Mouse (Mus musculus) kidney, embryonic 16.5 days (tissue): ENCODE measurements around the gene Sec22c. TPM values are rescaled to one million over a fixed set of nuclear protein-coding genes. Genes with fewer than 3 reads are reported as not detected.
A peak's percentile ranks its signal among the peaks of the same experiment; 100 is the strongest.

Source experiments
- ATAC-seq: fragments of 200-750 bp; cut with Nextera tagmentation; 2 replicates; pipeline ENCODE4 v1.8.0; 2017; ENCODE audit warnings: moderate TSS enrichment; ENCODE audit not compliant: low FRiP score, low TSS enrichment
- H3K27ac ChIP-seq: fragments of 300-500 bp; sonication (generic); 2 replicates; pipeline ENCODE4 v1.5.1; 2014; ENCODE audit warnings: low read length
- H3K27me3 ChIP-seq: fragments of 300-500 bp; sonication (generic); 2 replicates; pipeline ENCODE4 v1.6.1; 2014; ENCODE audit warnings: low read length, control low read depth, mixed read lengths; ENCODE audit not compliant: insufficient read depth
- H3K36me3 ChIP-seq: fragments of 300-500 bp; sonication (generic); 2 replicates; pipeline ENCODE4 v1.6.1; 2014; ENCODE audit warnings: low read length, control low read depth, mixed read lengths; ENCODE audit not compliant: insufficient read depth
- H3K4me1 ChIP-seq: fragments of 300-500 bp; sonication (generic); 2 replicates; pipeline ENCODE4 v1.6.1; 2014; ENCODE audit warnings: low read length, control low read depth, mixed read lengths; ENCODE audit not compliant: insufficient read depth
- H3K4me2 ChIP-seq: fragments of 300-500 bp; sonication (generic); replicated peaks from 2 replicates; pipeline ENCODE4 v1.6.1; 2014; ENCODE audit warnings: low read depth, low read length
- H3K4me3 ChIP-seq: fragments of 300-500 bp; sonication (generic); 2 replicates; pipeline ENCODE4 v1.5.1; 2014; ENCODE audit warnings: mild to moderate bottlenecking, low read length
- H3K9ac ChIP-seq: fragments of 300-500 bp; sonication (generic); replicated peaks from 2 replicates; pipeline ENCODE4 v1.6.1; 2014; ENCODE audit warnings: low read length
- H3K9me3 ChIP-seq: fragments of 300-500 bp; sonication (generic); 2 replicates; pipeline ENCODE4 v1.6.1; 2016; ENCODE audit warnings: low read length, control low read depth
- WGBS: fragments of 180-500 bp; shearing (Covaris S2); extraction: QIAGEN DNeasy Blood & Tissue Kit; methylation state at CpG from one replicate; pipeline ENCODE4 v1.1.7; 2014; 5-methylcytosine and 5-hydroxymethylcytosine counted together
- polyA plus RNA-seq: library from polyadenylated mRNA; unstranded; fragments of >200 nt; fragmentation: Nextera tagmentation; extraction: Ambion mirVana; gene quantifications from 2 replicates; pipeline ENCODE4 v1.2.1, GENCODE M21; 2015

Sec22c gene
- polyA plus RNA-seq, 1 experiment from 2014 or later = 8.5 TPM

GRCm38 (mm10) chr9:121696626-121697025, 8.7 kb downstream of the Sec22c start:
- no peaks in the 10 kb centered on the region for H3K27me3 ChIP-seq
- H3K36me3 ChIP-seq = peaks cover 6% of the 10 kb centered on the region; the same call in 1 of the 2 replicates
- H3K4me2 ChIP-seq = no peak overlapping the region
- H3K4me1 ChIP-seq = no peaks in the 10 kb centered on the region
- 88% methylated on average over 9 of the region's 9 CpGs for WGBS
- no peak for ATAC-seq
- no peaks in the 10 kb centered on the region for H3K9me3 ChIP-seq
- H3K27ac ChIP-seq = no peak overlapping the region
- no peak overlapping the region for H3K4me3 ChIP-seq
- H3K9ac ChIP-seq = no peak overlapping the region

DNA sequence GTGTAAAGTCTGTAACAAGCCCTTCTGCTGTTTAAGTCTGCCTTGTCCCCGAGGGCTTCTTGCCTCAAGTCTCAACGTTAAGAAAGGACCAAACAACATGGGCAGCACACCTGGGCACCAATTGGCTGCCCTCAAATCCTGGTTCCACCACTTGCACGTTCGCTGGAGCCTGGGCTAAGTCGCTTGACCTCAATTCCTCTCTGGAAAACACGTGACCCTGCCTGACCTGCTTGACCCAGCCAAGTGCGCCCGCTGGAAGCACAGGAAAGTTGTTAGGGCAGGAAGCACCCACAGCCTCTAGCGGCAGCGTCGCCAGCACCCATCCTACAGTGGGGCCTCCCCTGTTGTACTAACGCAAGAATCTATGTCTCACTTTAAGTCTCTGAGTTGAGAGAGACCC, 10.6 kb downstream of the Sec22c start:
- Histone ChIP-seq H3K9me3 (no peaks in the 10 kb centered on the region), H3K27ac (no peak overlapping the region), H3K4me2 (no peak overlapping the region), H3K4me3 (no peak overlapping the region), H3K4me1 (no peaks in the 10 kb centered on the region), H3K27me3 (no peaks in the 10 kb centered on the region), H3K9ac (no peak overlapping the region), H3K36me3 (peaks cover 6% of the 10 kb centered on the region; the same call in 1 of the 2 replicates)
- no peak for ATAC-seq
- 70% methylated on average over 12 of the region's 12 CpGs for WGBS

- H3K9ac ChIP-seq = no peak overlapping the region
- H3K27me3 ChIP-seq = no peaks in the 10 kb centered on the region
- H3K27ac ChIP-seq = no peak overlapping the region
- peaks cover 12% of the 10 kb centered on the region; the same call in 1 of the 2 replicates for H3K36me3 ChIP-seq
- 86% methylated on average over 7 of the region's 7 CpGs for WGBS
- H3K4me2 ChIP-seq = no peak overlapping the region
- H3K4me1 ChIP-seq = no peaks in the 10 kb centered on the region
- ATAC-seq = no peak
- no peaks in the 10 kb centered on the region for H3K9me3 ChIP-seq
- H3K4me3 ChIP-seq = no peak overlapping the region
Measured at GRCm38 (mm10) chr9:121690734-121691133, 14.6 kb downstream of the Sec22c start.

DNA sequence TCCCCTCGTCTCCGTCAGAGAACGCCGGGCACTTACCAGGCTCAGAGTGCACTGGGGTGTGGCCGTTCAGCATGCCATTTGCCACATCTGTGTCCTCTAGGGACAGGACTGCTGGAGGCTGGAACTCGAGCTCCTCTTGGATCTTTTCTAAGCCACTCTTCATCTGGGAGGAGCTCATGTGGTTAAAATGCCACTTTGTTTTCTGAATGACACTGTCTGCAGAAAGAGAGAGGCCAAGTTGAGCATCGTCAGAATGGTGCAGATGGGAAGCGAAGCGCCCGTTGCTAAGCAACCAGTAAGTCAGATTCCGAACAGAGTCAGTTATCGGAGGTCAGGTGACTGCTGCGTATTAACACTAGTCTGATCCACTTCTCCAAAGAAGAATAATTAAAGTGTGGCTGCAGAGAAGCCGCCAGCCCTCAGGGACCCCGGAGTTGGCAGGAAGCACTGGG, 15.1 kb downstream of the Sec22c start:
- no peak for ATAC-seq
- H3K27me3 ChIP-seq = no peaks in the 10 kb centered on the region
- H3K4me2 ChIP-seq = no peak overlapping the region
- H3K9me3 ChIP-seq = no peaks in the 10 kb centered on the region
- no peaks in the 10 kb centered on the region for H3K4me1 ChIP-seq
- H3K36me3 ChIP-seq = peaks cover 14% of the 10 kb centered on the region
- H3K4me3 ChIP-seq = no peak overlapping the region
- no peak overlapping the region for H3K9ac ChIP-seq
- H3K27ac ChIP-seq = no peak overlapping the region
- 54% methylated on average over 15 of the region's 15 CpGs for WGBS

GRCm38 (mm10) chr9:121684702-121685101, 20.6 kb downstream of the Sec22c start:
- no peak overlapping the region for H3K9ac ChIP-seq
- no peak overlapping the region for H3K4me3 ChIP-seq
- no peaks in the 10 kb centered on the region for H3K4me1 ChIP-seq
- peaks cover 20% of the 10 kb centered on the region for H3K36me3 ChIP-seq
- H3K27me3 ChIP-seq = no peaks in the 10 kb centered on the region
- no peak for ATAC-seq
- no peak overlapping the region for H3K4me2 ChIP-seq
- WGBS = 78% methylated on average over 7 of the region's 7 CpGs
- H3K27ac ChIP-seq = no peak overlapping the region
- H3K9me3 ChIP-seq = no peaks in the 10 kb centered on the region

DNA sequence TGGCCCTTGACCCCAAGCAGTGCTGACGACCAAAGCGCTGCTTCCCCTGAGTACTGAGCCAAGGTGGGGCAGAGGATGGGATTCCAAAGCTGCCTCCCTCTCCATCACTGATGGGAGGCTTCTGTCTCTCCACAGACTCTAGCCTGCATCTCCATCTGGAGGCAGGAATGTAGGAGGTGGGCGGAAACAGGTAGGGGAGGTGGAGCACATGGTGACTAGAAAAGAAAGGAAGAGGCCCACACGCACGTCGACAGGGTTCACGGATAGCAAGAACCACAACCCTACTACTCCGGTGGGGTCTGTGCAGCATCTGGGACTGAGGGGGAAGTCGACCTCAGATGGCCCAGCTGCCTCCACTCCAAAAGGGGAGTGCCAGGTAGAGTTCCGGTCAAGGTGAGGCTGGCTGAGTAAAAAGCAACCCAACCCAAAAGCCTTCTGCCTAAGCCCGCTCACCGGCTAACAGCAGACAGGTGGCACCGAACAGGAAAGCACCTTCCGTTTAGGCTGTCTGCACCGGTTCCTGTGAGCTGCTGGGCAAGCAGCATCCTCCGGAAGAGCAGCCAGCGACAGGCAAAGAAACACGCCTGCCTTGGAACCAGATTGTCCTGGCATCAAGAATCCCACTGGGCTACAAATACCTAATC, 23.1 kb downstream of the Sec22c start:
- WGBS = 75% methylated on average over 18 of the region's 18 CpGs
- H3K9me3 ChIP-seq = no peaks in the 10 kb centered on the region
- no peak overlapping the region for H3K4me3 ChIP-seq
- H3K9ac ChIP-seq = no peak overlapping the region
- no peak overlapping the region for H3K4me2 ChIP-seq
- H3K27me3 ChIP-seq = no peaks in the 10 kb centered on the region
- no peak for ATAC-seq
- H3K27ac ChIP-seq = no peak overlapping the region
- peaks cover 3% of the 10 kb centered on the region for H3K4me1 ChIP-seq
- H3K36me3 ChIP-seq = peaks cover 9% of the 10 kb centered on the region

- Histone ChIP-seq H3K27me3 (no peaks in the 10 kb centered on the region), H3K36me3 (peaks cover 8% of the 10 kb centered on the region; the same call in 1 of the 2 replicates), H3K9ac (no peak overlapping the region), H3K27ac (no peak overlapping the region), H3K4me2 (no peak overlapping the region), H3K9me3 (no peaks in the 10 kb centered on the region), H3K4me1 (peaks cover 6% of the 10 kb centered on the region), H3K4me3 (no peak overlapping the region)
- WGBS = 74% methylated on average over 8 of the region's 8 CpGs
- ATAC-seq = no peak
Measured at GRCm38 (mm10) chr9:121681191-121681590, 24.1 kb downstream of the Sec22c start.

DNA sequence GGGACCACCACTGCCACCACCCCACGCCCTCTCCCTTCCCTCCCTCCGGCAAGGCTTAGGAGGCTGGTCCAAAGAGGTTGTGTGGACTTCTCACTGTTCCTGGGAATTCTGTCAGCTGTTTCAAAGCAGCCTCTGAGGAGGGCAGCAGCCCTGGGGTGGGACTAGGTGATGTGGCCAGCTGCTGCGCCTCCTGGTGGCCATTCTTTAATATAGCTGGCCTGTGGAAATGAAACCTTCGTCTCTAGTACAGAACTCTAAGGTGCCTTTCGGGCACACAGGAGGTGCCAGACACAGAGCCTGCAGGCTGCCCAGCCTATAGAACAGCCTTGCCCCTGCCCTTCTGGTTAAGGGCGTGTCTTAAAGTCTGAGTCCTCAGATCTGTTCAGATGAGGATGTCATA, 25.7 kb downstream of the Sec22c start:
- 12% methylated on average over 6 of the region's 6 CpGs for WGBS
- H3K9me3 ChIP-seq = no peaks in the 10 kb centered on the region
- no peaks in the 10 kb centered on the region for H3K36me3 ChIP-seq
- H3K4me3 ChIP-seq = no peak overlapping the region
- peaks cover 6% of the 10 kb centered on the region for H3K4me1 ChIP-seq
- H3K9ac ChIP-seq = no peak overlapping the region
- H3K27me3 ChIP-seq = no peaks in the 10 kb centered on the region
- no peak overlapping the region for H3K4me2 ChIP-seq
- peak; percentile 37; the same call in 1 of the 2 replicates for ATAC-seq
- H3K27ac ChIP-seq = no peak overlapping the region

DNA sequence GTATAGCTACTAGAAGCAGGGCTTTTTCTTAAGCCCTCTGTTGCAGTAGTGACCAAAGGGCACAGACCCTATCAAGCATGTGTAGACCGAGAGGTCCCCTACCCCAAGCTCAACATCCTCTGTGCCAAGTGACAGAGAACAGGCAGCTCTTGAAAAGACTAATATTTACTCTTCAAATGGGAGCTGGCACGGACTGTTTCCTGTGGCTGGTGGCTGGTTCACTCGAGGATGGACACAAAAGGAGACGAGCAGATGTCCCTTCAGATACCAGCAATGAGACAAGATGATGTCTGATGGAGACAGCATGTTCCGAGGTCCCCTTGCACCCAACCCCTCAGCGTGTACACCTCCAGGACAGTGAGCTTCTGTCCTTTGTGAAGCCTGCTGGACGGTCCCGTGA, 27.8 kb downstream of the Sec22c start:
- H3K36me3 ChIP-seq = no peaks in the 10 kb centered on the region
- H3K4me1 ChIP-seq = peaks cover 6% of the 10 kb centered on the region
- no peaks in the 10 kb centered on the region for H3K9me3 ChIP-seq
- H3K4me2 ChIP-seq = no peak overlapping the region
- H3K4me3 ChIP-seq = no peak overlapping the region
- no peaks in the 10 kb centered on the region for H3K27me3 ChIP-seq
- no peak for ATAC-seq
- no peak overlapping the region for H3K9ac ChIP-seq
- H3K27ac ChIP-seq = no peak overlapping the region
- 59% methylated on average over 8 of the region's 8 CpGs for WGBS

DNA sequence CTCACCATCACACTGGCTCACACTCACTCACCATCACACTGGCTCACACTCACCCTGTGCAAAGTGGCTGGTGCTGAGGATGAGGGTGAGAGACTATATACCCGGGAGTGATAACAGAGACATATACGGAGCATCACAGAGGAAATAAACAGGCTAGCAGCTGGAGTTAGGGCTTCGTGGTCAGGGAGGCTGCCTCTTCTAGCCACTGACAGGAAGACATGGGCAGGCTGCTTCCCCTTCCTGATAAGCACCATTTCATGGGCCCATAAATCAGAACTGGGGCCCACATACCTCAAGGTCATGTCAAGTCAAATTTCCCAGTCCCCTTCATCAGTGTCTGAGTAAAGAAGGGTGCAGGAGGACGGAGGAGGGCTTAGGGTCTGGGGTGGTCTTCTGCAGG, 28.2 kb downstream of the Sec22c start:
- Histone ChIP-seq H3K4me2 (no peak overlapping the region), H3K27ac (no peak overlapping the region), H3K9me3 (no peaks in the 10 kb centered on the region), H3K9ac (no peak overlapping the region), H3K27me3 (no peaks in the 10 kb centered on the region), H3K4me3 (no peak overlapping the region), H3K4me1 (peaks cover 10% of the 10 kb centered on the region), H3K36me3 (no peaks in the 10 kb centered on the region)
- ATAC-seq = no peak
- WGBS = 39% methylated on average over 4 of the region's 4 CpGs
